Mouse (Mus musculus) adrenal gland, adult 8-10 months (tissue): ENCODE measurements around the gene Runx3. TPM values are rescaled to one million over a fixed set of nuclear protein-coding genes. Genes with fewer than 3 reads are reported as not detected.

Experiments
- DNase-seq: peaks from one replicate; pipeline ENCODE4 v3.0.0; 2022
- total RNA-seq, 4 experiments: library from RNA; stranded (reverse); gene quantifications; 2 replicates each; pipeline ENCODE4 v1.2.4; 2022

Gene Runx3
- total RNA-seq = 1 to 10 TPM in 3 of 4 experiments, under 1 TPM in 1; 0.96 to 3.8 (median 2.1) TPM

- no peak for DNase-seq
These were observed at the start of gene Runx3 for GRCm38 (mm10) chr4:135120342-135121100. Gene Runx3, plus strand, starts transcription at chr4:135120652.

- no peak for DNase-seq
These were observed 47.8 kb upstream of the Runx3 start for GRCm38 (mm10) chr4:135072671-135073070.

- no peak for DNase-seq
These were observed 46.9 kb upstream of the Runx3 start for GRCm38 (mm10) chr4:135073523-135073922.

- no peak for DNase-seq
These were observed 45.8 kb upstream of the Runx3 start for GRCm38 (mm10) chr4:135074646-135075045.

- DNase-seq = no peak
These were observed 45.1 kb upstream of the Runx3 start for GRCm38 (mm10) chr4:135075360-135075759.

- no peak for DNase-seq
These were observed 43.8 kb upstream of the Runx3 start for GRCm38 (mm10) chr4:135076611-135077010.

- DNase-seq = no peak
These were observed 43.3 kb upstream of the Runx3 start for GRCm38 (mm10) chr4:135077196-135077595.

- no peak for DNase-seq
These were observed 40.4 kb upstream of the Runx3 start for GRCm38 (mm10) chr4:135079859-135080640.

GRCm38 (mm10) chr4:135080641-135080920 lies 39.9 kb upstream of the Runx3 start:
- no peak for DNase-seq

- no peak for DNase-seq
These were observed 37.4 kb upstream of the Runx3 start for GRCm38 (mm10) chr4:135083089-135083488.

- DNase-seq = no peak
These were observed 35.2 kb upstream of the Runx3 start for GRCm38 (mm10) chr4:135085077-135085853.

- DNase-seq = no peak
These were observed 29.8 kb upstream of the Runx3 start for GRCm38 (mm10) chr4:135090613-135091012.

- no peak for DNase-seq
These were observed 27.6 kb upstream of the Runx3 start for GRCm38 (mm10) chr4:135092871-135093270.

GRCm38 (mm10) chr4:135095693-135096092 lies 24.8 kb upstream of the Runx3 start:
- DNase-seq = no peak

GRCm38 (mm10) chr4:135097910-135098891 lies 22.3 kb upstream of the Runx3 start:
- DNase-seq = no peak

GRCm38 (mm10) chr4:135102019-135102740 lies 18.3 kb upstream of the Runx3 start:
- no peak for DNase-seq

- no peak for DNase-seq
These were observed 17.7 kb upstream of the Runx3 start for GRCm38 (mm10) chr4:135102761-135103160.

GRCm38 (mm10) chr4:135103800-135104199 lies 16.7 kb upstream of the Runx3 start:
- DNase-seq = no peak

- DNase-seq = no peak
These were observed 13.5 kb upstream of the Runx3 start for GRCm38 (mm10) chr4:135106968-135107367.

- DNase-seq = no peak
These were observed 11.8 kb upstream of the Runx3 start for GRCm38 (mm10) chr4:135108666-135109065.

GRCm38 (mm10) chr4:135113656-135114055 lies 6.8 kb upstream of the Runx3 start:
- DNase-seq = no peak
